Mouse (Mus musculus) kidney, postnatal 14 days (tissue): Measurements from ENCODE around the gene Samd4b.
A peak's percentile ranks its signal among the peaks of the same experiment; 100 is the strongest.
"Not testable (repeated sequence)": the region's sequence is repeated elsewhere in the genome, so short reads cannot be mapped to it uniquely, and the experiment has no call there.

Experiments
- DNase-seq: peaks from one replicate; pipeline ENCODE4 v3.0.0; 2022; ENCODE audit warnings: mixed read lengths

The Samd4b gene

DNA sequence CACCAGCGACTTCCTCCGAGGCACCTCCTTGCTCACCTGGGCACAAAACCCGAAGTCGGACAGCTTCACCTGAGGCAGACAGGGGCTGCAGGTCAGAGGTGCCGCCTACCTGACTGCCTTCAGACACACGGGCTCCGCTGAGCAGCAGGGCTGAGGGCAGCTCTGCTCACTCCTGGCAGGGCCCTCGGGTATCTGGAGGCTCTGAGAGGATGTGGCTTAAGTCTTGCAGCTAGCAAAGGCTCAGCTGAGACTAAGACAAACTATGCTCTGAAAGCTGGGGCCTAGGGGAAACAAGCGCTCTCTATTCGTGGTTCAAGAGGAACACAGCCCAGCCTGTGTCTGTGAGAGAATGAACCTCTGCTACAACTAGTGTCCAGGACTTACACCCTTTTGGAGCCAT is 37.1 kb downstream of the Samd4b start:
- no peak for DNase-seq

DNA sequence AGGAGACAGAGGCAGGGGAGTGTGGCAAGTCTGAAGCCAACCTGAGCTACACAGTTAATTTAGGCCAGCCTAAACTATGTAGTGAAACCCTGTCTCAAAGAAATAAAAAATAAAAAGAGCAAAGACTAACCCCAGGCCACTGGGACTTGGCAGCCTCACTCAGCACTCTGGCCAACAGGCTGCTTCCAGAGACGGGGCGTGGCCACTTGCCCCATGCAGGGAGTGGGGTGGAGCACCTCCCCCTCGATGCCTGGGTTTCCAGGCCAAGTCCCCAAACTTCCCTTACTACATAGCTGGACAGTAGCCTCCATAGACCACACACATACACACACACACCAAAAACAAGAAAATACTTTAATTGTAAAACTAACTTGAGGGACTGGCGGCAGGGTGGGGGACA is 39.5 kb downstream of the Samd4b start:
- DNase-seq, result peak; percentile 83

DNA sequence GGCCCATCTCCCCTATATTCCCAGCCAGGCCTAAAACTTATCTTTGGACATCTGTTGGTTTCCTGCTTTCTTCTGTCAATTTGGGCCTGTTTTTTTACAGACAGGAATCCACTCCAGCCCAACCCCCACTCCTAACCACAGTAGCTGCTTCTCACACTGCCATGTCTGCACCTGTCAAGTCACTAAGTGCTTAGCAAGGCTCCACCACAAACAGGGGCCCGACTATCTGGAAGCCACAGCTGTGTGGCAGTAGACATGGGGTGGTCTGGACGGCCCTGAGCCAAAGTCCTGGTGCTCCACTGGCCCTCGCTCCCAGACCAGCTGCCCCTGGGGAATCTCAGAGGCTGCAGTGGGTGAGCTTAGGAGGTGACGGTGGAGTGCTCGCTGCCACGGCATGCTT is 40.2 kb downstream of the Samd4b start:
- no peak for DNase-seq

DNA sequence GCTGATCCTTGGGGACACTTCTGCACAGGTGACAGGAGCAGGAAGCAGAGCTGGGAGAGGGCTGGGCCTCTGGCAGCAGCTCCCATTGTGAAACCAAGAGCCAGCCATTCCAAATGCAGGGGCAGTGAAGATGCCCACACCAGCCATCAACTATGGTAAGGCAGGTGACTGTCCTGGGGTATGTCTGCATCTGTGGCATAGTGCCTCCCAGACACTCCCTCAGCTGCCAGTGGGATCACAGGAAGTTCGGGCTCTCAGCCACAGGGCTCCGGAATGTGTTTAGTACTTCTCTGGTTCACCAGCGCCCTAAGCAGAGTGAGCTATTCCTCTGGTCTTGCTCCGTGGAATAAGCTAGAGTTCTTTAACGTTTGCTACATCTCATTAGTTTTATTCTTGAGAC is 40.9 kb downstream of the Samd4b start:
- DNase-seq, result no peak

DNA sequence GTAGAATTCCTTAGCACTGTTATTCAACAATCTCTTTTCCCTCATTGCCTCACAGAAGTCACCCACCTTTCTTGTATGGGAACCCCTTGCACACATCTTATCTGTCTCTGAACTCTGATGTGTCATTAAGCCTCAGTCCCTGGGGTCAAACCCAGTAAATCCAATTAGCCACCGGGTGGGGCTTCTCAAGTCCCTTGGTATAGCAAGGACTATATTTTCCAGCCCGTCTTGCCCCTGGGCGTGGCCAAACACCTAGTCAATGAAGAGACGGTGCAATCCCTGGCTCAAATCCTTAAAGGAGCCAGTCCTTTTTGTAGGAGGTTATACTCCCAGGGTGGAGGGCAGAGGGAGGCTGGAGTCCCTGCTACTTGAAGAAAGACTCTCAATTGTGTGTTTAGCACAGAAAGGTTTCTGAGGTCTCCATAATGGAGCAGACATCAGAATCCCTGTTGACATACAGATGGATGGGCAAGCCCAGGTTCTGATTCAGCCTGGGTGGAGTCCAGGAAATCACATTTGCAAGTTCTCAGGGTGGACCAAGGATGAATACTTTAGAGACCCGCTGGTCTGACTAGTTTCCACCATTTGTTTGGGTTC is 41.9 kb downstream of the Samd4b start:
- no peak for DNase-seq

DNA sequence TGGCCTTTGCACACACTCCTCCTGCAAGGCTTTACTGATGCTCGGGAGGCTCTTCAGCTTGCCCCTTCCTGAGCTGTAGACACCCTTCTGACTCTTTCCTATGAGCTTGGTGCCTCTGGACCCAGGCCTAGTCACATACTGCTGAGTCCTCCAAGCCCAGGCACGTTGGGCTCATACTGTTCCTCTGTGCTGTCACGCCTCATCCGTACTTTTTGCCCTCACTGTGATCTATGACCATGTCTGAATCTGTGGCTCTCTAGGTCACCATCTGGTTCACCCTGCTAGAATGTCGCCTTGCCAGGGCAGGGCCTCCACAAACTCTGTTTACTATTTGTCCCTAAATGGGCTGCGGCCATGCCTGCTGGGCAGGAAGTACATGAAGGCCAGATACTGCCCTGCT is 44.9 kb downstream of the Samd4b start:
- DNase-seq, result no peak

DNA sequence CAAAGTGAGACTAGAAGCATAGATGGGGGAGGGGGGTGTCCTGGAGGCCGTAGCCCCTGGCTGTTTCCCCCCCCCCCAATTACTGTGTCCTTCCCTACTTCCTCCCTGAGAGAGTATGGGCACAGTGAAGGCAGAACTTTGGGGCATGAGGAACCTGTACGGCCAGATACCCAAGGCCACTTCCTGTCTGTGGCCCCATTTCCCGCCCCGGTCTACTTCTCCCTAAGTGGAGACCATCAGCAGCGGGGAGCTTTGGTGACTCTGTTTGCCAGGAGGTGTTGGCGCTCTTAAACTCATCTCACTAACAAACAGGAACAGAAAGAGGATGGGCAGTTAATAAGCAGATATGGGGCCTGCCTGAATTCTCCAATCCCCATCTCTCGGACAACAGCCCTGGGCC is 50.3 kb downstream of the Samd4b start:
- no peak for DNase-seq

DNA sequence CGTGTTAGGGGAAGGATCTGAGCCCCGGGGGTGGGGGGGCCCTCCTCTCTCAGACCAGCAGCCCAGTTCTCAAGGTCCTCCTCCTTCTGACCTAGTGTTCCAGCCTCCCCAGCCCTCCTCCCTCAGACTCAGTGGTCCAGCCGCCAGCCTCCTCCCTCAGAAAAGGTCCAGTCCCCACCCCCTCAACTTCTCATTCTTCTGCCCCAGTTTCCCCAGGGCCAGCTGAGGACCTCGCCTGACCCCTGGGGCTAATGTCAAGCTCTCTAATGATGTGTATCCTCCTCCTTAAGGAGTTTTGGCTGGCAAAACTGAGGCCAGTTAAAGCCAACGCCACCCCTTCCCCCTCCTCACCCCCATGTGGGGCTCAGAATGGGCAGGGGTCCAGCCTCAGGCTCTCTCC is 50.8 kb downstream of the Samd4b start, which contains the start of gene Nccrp1:
TSS of gene Nccrp1 (minus strand) at position 101 of the 400 bp plus-strand sequence.
- no peak for DNase-seq

DNA sequence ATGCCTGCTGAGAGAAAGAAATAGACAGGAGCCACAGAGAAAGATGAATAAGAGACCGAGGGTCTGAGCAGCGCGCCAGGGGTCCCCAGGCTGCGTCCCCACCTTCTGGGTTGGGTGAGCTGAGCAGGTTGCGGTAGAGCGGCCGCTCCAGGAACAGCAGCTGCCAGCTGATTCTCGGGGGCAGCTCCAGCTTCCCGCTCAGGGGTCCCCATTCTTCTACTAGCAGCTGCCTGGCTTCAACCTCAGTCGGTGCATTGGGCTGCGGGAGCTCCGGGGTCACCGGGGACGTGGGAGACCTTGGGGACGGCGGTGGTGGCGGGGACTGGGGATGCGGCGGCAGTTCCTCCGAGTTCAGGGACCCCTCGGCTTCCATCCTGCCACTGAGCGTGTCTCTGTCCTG is 51.3 kb downstream of the Samd4b start:
- no peak for DNase-seq

DNA sequence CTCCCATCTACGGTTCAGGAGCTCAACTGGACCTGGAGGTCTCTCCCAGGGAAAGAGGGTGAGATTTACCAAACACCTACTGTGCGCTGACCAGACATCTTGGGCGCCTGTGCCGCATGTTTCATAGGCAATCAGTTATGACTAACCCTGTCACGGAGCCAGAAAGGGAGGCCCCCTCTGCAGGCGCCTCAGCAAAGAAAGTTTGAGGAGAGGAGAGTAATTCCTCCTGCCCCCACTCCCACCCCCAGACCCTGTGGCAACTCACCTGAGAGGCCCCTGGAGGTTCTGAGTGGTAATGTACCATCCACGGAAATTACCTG is 52.1 kb downstream of the Samd4b start:
- DNase-seq, result no peak

DNA sequence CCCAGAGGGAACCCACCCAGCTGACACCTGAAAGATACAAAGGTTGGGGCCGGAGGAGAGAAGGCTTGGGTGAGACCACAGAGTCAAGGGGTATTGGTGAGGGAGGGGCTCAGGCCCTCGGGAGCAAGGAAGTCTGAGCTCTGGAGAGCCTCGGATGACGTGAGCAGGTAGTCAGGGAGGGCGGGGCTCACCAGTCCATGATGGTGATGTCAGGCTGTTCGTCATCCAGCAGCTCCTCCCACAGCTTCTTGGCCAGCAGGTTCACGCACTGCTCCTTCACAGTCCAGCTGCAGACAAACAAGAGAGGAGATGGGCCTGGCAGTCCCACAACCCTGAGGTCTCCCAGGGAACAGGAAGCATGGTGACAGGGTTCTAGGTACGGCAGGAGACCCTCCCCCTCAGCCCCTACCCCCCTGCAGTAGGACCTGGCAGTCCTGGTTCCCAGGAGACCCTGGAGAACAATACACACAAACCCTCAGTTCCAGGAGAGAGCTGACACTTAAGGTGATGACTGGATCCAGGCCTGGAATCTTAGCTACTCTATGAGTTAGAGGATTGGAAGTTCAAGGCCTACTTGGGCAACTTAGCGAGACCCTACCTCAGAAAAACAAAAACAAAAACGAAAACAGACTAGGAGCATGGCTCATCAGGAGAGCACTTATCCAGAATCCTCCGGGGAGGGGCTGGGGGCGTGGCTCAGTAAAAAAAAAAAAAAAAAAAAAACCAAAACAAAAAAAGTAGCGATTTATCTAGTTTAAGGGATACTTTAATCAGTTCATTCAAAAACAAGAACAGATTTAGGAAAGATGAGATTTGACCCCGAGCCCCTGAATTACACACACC is 52.7 kb downstream of the Samd4b start:
- peak; percentile 51 for DNase-seq

DNA sequence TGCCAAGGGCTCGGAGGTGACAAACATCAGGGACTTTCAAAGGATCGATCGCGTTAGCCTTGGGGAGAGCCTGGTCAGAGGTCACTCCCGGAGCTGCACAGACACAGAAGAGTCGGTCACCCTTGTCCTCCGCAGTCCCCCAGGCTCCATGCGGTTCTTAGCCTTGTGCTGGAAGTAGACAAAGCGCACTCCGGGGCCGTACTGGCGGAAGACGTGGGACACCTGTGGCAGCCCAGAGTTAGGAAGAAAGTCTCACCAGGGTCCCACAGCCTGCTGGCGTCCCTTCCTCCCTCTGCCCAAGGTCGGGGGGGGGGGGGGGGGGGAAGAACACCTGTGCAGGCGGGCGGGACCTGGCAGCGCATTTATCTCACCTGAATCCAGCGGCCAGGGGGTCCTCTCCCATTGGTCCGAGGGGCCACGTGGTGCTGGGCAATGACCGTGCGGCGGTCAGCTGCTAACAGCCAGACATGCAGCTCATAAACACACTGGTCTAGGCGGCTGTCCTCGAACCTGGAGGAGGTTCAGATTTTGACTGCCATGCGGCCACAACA is 53.8 kb downstream of the Samd4b start:
- DNase-seq, result peak; percentile 58

DNA sequence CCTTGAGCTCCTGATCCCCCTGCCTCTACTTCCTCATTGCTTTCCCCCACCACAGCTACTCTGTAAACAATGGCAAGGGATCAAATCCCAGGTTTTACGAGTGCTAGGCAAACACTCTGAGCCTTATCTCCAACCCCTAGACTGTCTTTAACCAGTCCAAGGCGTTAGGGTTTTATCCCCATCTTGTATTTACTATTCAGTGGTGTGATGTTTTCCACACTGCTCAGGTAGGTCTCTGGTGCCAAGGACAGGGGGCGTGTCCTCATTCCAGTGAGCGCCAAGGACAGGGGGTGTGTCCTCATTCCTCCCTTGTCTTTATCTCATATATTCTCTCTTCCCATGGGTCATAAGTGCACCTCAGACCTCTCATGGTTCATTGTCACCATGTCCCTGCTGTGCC is 57.4 kb downstream of the Samd4b start, which contains the start of gene Sycn:
TSS of gene Sycn (plus strand) at position 360 of the 400 bp plus-strand sequence.
- DNase-seq, result no peak

DNA sequence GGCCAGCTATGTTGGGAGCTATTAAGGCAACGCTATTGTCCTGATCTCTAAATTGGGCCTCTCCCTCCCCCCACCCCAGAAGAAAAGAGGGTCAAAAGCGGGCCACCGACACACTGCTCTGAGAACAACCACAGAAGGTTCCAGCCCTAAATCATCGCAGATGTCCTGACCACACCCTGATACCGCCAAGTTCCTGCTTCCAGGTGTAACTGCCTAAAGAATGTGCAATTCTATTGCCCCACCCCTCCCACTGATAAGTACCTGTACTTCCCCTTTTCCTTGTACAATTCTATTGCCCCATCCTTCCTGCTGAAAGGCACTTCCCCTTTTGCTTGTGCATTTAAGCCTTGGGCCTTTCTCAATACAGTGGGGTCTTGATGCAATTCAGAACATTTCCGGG is 59.1 kb downstream of the Samd4b start:
- DNase-seq, result not testable (repeated sequence)

DNA sequence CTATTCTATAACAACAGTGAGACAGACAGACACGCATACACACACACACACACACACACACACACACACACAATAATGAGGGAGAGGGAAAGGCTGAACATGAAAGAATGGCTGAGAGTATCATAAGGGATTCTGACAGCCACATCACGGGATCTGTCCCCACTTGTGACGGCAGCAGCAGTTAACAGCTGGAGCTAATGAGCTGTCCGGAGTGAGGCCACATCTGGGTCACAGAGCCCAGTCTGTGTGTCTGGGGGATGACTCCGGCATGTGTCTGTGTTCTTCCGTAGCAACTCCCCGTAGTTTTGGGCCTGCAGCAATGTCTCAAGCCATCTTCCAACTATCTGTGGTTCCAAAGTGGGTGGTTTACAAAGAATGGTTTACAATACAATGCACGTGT is 65.9 kb downstream of the Samd4b start:
- DNase-seq, result peak; percentile 14

DNA sequence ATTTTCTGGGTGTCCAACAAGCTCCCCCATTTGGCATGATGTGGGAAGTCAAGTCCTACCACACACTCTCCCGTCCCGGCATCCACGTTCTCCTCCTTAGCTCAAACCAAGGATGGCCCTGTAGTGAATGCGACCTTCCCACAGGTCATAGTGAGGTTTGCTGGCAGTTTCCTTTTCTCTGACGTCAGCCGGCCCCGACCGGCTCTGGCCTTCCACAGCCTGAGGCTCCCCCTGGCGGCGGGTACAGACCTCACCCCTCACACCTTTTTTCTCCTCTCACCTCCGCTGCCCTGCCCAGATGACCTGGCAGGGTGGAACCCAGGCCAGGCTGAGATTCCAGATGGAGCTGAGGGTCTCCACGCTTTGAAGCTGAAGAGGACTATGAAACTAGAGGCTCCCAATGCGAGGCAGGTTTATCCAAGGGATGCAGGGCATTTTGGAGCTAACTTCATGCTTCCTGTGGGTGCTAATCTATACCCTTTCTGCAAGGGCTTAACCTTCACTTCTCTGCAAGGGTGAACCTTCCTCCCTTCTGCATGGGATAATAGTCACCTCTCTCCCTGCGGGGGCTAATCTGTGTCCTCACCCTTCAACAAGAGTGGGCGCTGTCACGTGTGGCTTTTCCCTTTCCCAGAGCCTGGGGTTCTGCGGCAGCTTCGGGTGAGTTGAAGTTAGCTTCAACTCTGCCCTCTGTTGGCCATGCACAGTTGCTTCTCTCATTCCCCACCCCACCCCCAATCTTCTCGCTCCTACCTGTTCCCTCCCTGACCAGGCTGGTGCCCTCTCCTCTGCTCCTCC is 69.8 kb downstream of the Samd4b start:
- peak; percentile 85 for DNase-seq

DNA sequence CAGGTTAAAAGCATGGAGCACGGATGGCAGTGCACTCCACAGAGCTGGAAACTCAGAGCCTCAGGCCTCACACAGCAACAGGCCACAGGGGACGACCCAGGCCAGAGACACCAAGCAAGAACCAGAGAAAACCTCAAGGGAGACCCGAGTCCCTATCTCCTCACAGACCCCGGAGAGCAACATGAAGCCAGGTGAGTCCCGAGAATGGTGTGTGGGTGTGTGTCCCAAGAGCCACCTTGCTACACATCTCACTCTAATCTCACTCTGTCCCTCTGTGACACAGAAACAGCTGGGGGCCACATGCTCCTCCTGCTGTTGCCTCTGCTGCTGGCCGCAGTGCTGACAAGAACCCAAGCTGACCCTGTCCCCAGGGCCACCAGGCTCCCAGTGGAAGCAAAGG is 75.4 kb downstream of the Samd4b start, which contains the start of gene Ifnl3:
TSS of gene Ifnl3 (plus strand) at position 301 of the 400 bp plus-strand sequence.
- not testable (repeated sequence) for DNase-seq

DNA sequence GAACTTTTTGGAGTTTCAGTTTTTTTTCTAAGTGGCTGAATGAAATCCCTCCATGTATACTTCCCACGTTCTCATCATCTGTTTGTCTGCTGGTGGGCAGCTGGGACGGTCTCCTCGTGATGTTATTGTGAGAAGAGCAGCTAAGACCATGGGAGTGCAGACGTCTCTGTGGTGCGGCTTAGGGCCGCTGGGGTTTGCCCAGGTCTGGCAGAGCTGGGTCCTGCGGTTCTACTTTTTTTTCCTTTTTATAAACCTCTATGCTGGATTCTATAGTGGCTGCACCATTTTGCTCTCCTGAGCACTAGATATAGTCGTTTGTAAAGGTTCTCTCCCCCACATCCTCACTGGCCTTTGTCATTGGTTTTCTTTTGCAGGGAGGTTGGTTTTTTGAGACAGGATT is 86.5 kb downstream of the Samd4b start:
- no peak for DNase-seq

DNA sequence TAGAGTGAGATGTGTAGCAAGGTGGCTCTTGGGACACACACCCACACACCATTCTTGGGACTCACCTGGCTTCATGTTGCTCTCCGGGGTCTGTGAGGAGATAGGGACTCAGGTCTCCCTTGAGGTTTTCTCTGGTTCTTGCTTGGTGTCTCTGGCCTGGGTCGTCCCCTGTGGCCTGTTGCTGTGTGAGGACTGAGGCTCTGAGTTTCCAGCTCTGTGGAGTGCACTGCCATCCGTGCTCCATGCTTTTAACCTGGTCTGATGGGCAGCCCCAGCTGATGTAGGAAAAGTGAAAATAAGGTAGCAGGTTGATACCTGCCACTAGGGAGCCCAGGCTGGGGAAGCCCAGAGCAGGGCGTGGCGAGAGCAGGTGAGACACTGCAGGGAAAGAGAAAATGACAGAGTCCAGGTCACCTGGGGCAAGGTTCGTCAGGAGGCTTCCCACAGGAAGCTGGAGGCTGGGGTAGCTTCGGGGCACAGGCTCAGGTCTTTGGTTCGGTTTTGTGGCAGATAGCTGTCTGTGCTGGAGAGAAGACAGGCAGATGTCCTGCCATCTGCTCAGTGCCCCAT is 87.5 kb downstream of the Samd4b start, which contains the start of gene Ifnl2:
TSS of gene Ifnl2 (minus strand) at position 51 of the 570 bp plus-strand sequence.
- DNase-seq, result not testable (repeated sequence)

DNA sequence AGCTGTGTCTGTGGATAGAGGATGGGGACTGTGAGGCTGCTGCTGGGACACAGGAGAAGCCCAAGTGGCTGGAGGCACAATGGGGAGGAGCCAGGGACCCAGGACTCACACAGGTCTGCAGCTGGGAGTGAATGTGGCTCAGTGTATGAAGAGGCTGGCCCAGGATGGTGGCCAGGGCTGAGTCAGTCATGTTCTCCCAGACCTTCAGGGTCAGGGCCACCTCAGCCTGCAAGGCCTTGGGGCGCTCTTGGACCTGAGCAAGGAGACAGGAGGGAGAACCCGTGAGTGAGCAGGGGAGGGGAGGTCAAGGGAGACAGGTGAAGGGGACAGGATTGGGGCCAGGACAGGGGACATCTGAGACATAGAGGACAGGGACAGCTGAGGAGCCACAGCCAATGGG is 88.8 kb downstream of the Samd4b start:
- not testable (repeated sequence) for DNase-seq

DNA sequence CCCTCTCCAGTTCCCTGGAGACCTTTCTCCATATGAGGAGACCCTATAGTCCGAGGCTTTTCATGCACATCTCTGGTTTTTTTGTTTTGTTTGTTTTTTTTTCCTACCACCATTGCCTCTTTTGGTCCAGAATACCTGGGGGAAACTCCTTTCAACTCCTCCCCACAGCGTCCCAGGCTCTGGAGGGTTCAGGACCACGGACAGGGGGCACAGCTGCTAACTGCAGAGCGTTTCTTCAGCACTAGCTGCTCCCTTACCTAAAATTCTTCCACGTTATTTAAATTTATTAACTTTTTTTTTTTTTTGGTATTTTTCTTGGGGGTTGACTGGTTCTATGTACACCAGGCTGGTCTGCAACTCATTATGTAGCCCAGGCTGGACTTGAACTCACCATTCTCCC is 92.4 kb downstream of the Samd4b start:
- peak; percentile 11 for DNase-seq

DNA sequence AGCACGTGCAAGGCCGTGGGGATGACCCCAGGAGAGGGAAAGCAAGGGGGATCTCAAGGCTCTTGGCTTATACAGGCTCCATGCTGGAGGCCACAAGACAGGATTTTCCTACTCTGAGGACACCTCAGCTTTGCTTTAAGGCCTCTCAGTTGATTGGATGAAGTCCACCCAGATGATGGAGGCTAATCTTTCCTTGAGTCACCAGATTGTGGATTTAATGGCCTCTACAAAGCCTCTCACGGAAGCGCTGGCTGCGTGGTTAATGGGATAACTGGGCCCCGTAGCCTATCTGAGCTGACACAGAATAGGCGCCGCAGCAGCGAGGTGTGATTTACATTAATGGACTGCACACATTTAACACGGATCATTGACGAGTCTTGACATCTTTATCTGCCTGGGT is 102.5 kb downstream of the Samd4b start:
- no peak for DNase-seq

DNA sequence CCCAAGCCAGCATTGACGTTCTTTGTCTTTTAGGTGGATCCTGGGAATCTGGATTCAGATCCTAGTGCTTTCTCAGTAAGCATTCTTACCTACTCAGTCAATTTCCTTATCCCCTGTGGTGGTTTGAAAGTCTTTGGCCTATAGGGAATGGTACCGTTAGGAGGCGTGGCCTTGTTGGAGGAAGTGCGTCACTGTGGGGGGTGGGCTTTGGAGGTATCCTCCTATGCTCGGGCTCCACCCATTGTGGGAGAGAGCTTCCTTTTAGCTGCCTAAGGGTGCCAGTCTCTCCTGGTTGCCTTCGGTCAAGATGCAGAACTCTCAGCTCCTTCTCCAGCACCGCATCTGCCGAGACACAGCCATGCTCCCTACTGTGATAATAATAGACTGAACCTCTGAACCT is 105.6 kb downstream of the Samd4b start:
- DNase-seq, result no peak
